ENCODE assay signal across 12 mouse cellular contexts in the genomic region with DNA sequence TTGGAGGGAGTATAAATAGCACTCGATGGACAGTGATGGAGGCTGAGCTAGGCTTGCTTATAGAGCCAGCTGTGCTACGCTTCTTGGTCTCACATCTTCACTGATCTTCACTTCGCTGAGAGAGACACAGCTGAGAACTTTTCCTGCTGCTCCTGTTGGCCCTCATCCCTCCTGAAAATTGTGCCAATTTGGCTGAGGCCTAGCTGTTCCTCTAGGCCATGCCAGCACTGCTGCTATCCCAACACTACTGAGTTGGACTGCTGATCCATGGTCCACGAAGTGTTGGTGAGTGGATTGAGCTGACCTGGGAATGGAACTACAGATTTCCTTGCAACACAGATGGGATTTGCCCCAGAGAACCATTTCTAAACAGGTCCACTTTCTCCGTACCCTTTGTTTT. TPM values are rescaled to one million over a fixed set of nuclear protein-coding genes. Genes with fewer than 3 reads are reported as not detected.
DNase-seq lines count a peak whose midpoint lies in the region; ATAC-seq lines count a peak whose summit lies in the region.
"Had no signal": no experiment of that assay in that cellular context is flagged by ENCODE, and none has a peak within 500 bp of the region (broad histone marks: within the 10 kb centered on the region; RNA-seq: fewer than 3 reads in every experiment).

No protein-coding gene starts in this region.

- no peaks in the 10 kb centered on the region for H3K27me3 ChIP-seq in midbrain, embryonic 11.5 days (ENCODE audit: control insufficient read depth, insufficient read depth, low read length)
- H3K27me3 ChIP-seq in midbrain, embryonic 10.5 days (ENCODE audit: low read depth, poor library complexity, severe bottlenecking): no peaks in the 10 kb centered on the region
- H3K27me3 ChIP-seq in hindbrain, embryonic 12.5 days: no peaks in the 10 kb centered on the region
- H3K27me3 ChIP-seq: heart, embryonic 15.5 days had no signal

- DNase-seq in adrenal gland, adult 2 months: peak; percentile 37
- no peak for DNase-seq in adrenal gland, adult 18-20 months (ENCODE audit: low spot score in 2 of 2)
- peak; percentile 12 for DNase-seq in midbrain, embryonic 11.5 days (ENCODE audit: low spot score, missing footprints)
- no peak for DNase-seq in midbrain, embryonic 10.5 days (ENCODE audit: low spot score)
- DNase-seq in heart, adult 9 months (ENCODE audit: low spot score in 2 of 2): peak; percentile 28 to 49
- peak; percentile 73 for DNase-seq in skeletal muscle tissue, adult 2 months (ENCODE audit: low read depth, low spot score)
- DNase-seq in thymus, postnatal 10 days (ENCODE audit: low spot score in 2 of 2): no peak
- DNase-seq: liver had no signal

- ATAC-seq in midbrain, embryonic 11.5 days (ENCODE audit: low FRiP score): no peak
- no peak for ATAC-seq in hindbrain, embryonic 12.5 days (ENCODE audit: low FRiP score)

- H3K36me3 ChIP-seq in midbrain, embryonic 11.5 days (ENCODE audit: control insufficient read depth, insufficient read depth, low read length): no peaks in the 10 kb centered on the region
- H3K36me3 ChIP-seq in midbrain, embryonic 10.5 days: no peaks in the 10 kb centered on the region
- no peaks in the 10 kb centered on the region for H3K36me3 ChIP-seq in hindbrain, embryonic 12.5 days
- H3K36me3 ChIP-seq: heart, embryonic 15.5 days had no signal

- H3K9me3 ChIP-seq in midbrain, embryonic 11.5 days (ENCODE audit: control insufficient read depth, low read length): no peaks in the 10 kb centered on the region
- no peaks in the 10 kb centered on the region for H3K9me3 ChIP-seq in midbrain, embryonic 10.5 days (replicated peaks)
- H3K9me3 ChIP-seq in hindbrain, embryonic 12.5 days (replicated peaks): no peaks in the 10 kb centered on the region
- H3K9me3 ChIP-seq: heart, embryonic 15.5 days had no signal

- WGBS in midbrain, embryonic 11.5 days: 90% methylated on average over 5 of the region's 5 CpGs
- 93% methylated on average over 5 of the region's 5 CpGs for WGBS in midbrain, embryonic 10.5 days
- WGBS in hindbrain, embryonic 12.5 days: 93% methylated on average over 5 of the region's 5 CpGs

- H3K27ac ChIP-seq in midbrain, embryonic 11.5 days (ENCODE audit: low read depth, low read length): no peak overlapping the region
- H3K27ac ChIP-seq in midbrain, embryonic 10.5 days (replicated peaks): no peak overlapping the region
- no peak overlapping the region for H3K27ac ChIP-seq in hindbrain, embryonic 12.5 days
- H3K27ac ChIP-seq: heart, embryonic 15.5 days; kidney, postnatal 0 days had no signal

- H3K4me3 ChIP-seq in midbrain, embryonic 11.5 days (ENCODE audit: low read depth, low read length): no peak overlapping the region
- H3K4me3 ChIP-seq in midbrain, embryonic 10.5 days: no peak overlapping the region
- H3K4me3 ChIP-seq in hindbrain, embryonic 12.5 days: no peak overlapping the region
- H3K4me3 ChIP-seq: erythroblast, embryonic 14.5 days; heart, embryonic 15.5 days had no signal

- H3K9ac ChIP-seq in midbrain, embryonic 11.5 days (ENCODE audit: low read length): no peak overlapping the region
- H3K9ac ChIP-seq in hindbrain, embryonic 12.5 days: no peak overlapping the region
- H3K9ac ChIP-seq: heart, embryonic 15.5 days had no signal

- no peak overlapping the region for H3K4me2 ChIP-seq in midbrain, embryonic 11.5 days
- H3K4me2 ChIP-seq in hindbrain, embryonic 12.5 days (replicated peaks): no peak overlapping the region
- H3K4me2 ChIP-seq: heart, embryonic 15.5 days had no signal

- H3K4me1 ChIP-seq in midbrain, embryonic 11.5 days (ENCODE audit: control insufficient read depth, insufficient read depth, low read length): no peaks in the 10 kb centered on the region
- no peaks in the 10 kb centered on the region for H3K4me1 ChIP-seq in midbrain, embryonic 10.5 days
- no peaks in the 10 kb centered on the region for H3K4me1 ChIP-seq in hindbrain, embryonic 12.5 days

RNA-seq across cellular contexts. Expression of gene Vwa8, which starts 47.4 kb away (rescaled TPM):
- 100 to 1,000 TPM; 154 to 156 TPM for total RNA-seq in adrenal gland, adult 2 months (2021)
- polyA plus RNA-seq in adrenal gland, adult 2 months (2012; rRNA removed): 21.8 and 22.4 TPM in 2 replicates
- 100 to 1,000 TPM; 152 to 173 TPM for total RNA-seq in adrenal gland, adult 18-20 months (2021)
- 7.0 and 7.7 TPM in 2 replicates for polyA plus RNA-seq in midbrain, embryonic 11.5 days (2014; fragmentation: Nextera tagmentation; extraction: Ambion mirVana)
- 6.1 and 7.2 TPM in 2 replicates for polyA plus RNA-seq in midbrain, embryonic 10.5 days (2016; fragmentation: Nextera tagmentation; extraction: Ambion mirVana)
- 9.5 and 10.0 TPM in 2 replicates for polyA plus RNA-seq in hindbrain, embryonic 12.5 days (2016; fragmentation: Nextera tagmentation; extraction: Ambion mirVana)

Comparison
In these comparisons a context has a peak if more than half of its experiments do, and no peak if none do; other contexts are left out.
1. DNase-seq: peak in adrenal gland, adult 2 months (single experiment), midbrain, embryonic 11.5 days (single experiment), heart, adult 9 months (2 of 2) and skeletal muscle tissue, adult 2 months (single experiment); none in adrenal gland, adult 18-20 months (0 of 2), midbrain, embryonic 10.5 days (single experiment) and thymus, postnatal 10 days (0 of 2).